Mouse (Mus musculus) lung, embryonic 16.5 days (tissue): ENCODE results near the gene AU018091. TPM values are rescaled to one million over a fixed set of nuclear protein-coding genes. Genes with fewer than 3 reads are reported as not detected.
"Not testable (repeated sequence)": the region's sequence is repeated elsewhere in the genome, so short reads cannot be mapped to it uniquely, and the experiment has no call there.

Experiments used
- ATAC-seq: fragments of 200-750 bp; cut with Nextera tagmentation; 2 replicates; pipeline ENCODE4 v1.8.0; 2017; ENCODE audit warnings: low read depth, mild to moderate bottlenecking, moderate library complexity
- H3K27ac ChIP-seq: fragments of 300-500 bp; sonication (generic); 2 replicates; pipeline ENCODE4 v1.5.1; 2014; ENCODE audit warnings: mild to moderate bottlenecking, control low read depth, low read length
- H3K27me3 ChIP-seq: fragments of 300-500 bp; sonication (generic); 2 replicates; pipeline ENCODE4 v1.6.1; 2014; ENCODE audit warnings: low read depth, low read length, mixed read lengths; ENCODE audit not compliant: control insufficient read depth, insufficient read depth
- H3K36me3 ChIP-seq: fragments of 300-500 bp; sonication (generic); 2 replicates; pipeline ENCODE4 v1.6.1; 2014; ENCODE audit warnings: low read length; ENCODE audit not compliant: control insufficient read depth, insufficient read depth
- H3K4me1 ChIP-seq: fragments of 300-500 bp; sonication (generic); replicated peaks from 2 replicates; pipeline ENCODE4 v1.6.1; 2014; ENCODE audit warnings: low read length, mixed read lengths; ENCODE audit not compliant: control insufficient read depth, insufficient read depth
- H3K4me2 ChIP-seq: fragments of 300-500 bp; sonication (generic); 2 replicates; pipeline ENCODE4 v1.6.1; 2014; ENCODE audit warnings: low read depth, low read length, control low read depth
- H3K4me3 ChIP-seq: fragments of 300-500 bp; sonication (generic); 2 replicates; pipeline ENCODE4 v1.5.1; 2014; ENCODE audit warnings: mild to moderate bottlenecking, low read length, control low read depth
- H3K9ac ChIP-seq: fragments of 300-500 bp; sonication (generic); 2 replicates; pipeline ENCODE4 v1.6.1; 2014; ENCODE audit warnings: low read length, control low read depth
- H3K9me3 ChIP-seq: fragments of 300-500 bp; sonication (generic); 2 replicates; pipeline ENCODE4 v1.6.1; 2016; ENCODE audit warnings: low read length; ENCODE audit not compliant: control insufficient read depth
- WGBS: fragments of 180-500 bp; shearing (Covaris S2); extraction: QIAGEN DNeasy Blood & Tissue Kit; methylation state at CpG from one replicate; pipeline ENCODE4 v1.1.7; 2014; 5-methylcytosine and 5-hydroxymethylcytosine counted together
- polyA plus RNA-seq: library from polyadenylated mRNA; unstranded; fragments of >200 nt; fragmentation: Nextera tagmentation; extraction: Ambion mirVana; gene quantifications from 2 replicates; pipeline ENCODE4 v1.2.1, GENCODE M21; 2015

Gene AU018091
- polyA plus RNA-seq, 1 experiment from 2014 or later: not detected

GRCm38 (mm10) chr7:3186726-3187125 lies 17.7 kb upstream of the AU018091 start:
- not testable (repeated sequence) for H3K4me3 ChIP-seq, H3K9ac ChIP-seq, H3K9me3 ChIP-seq, H3K36me3 ChIP-seq, H3K27ac ChIP-seq, H3K27me3 ChIP-seq, ATAC-seq, H3K4me2 ChIP-seq, H3K4me1 ChIP-seq
- WGBS: 81% methylated on average over 2 of the region's 2 CpGs

- no peak overlapping the region for H3K9ac ChIP-seq
- H3K27ac ChIP-seq: no peak overlapping the region
- no peak overlapping the region for H3K4me3 ChIP-seq
- H3K4me1 ChIP-seq: no peaks in the 10 kb centered on the region
- 40% methylated on average over 1 of the region's 1 CpGs for WGBS
- no peak for ATAC-seq
- no peaks in the 10 kb centered on the region for H3K36me3 ChIP-seq
- H3K27me3 ChIP-seq: no peaks in the 10 kb centered on the region
- H3K4me2 ChIP-seq: no peak overlapping the region
- no peaks in the 10 kb centered on the region for H3K9me3 ChIP-seq
Measured at GRCm38 (mm10) chr7:3186136-3186535, 17.1 kb upstream of the AU018091 start.

GRCm38 (mm10) chr7:3184394-3184793 lies 15.4 kb upstream of the AU018091 start:
- Histone ChIP-seq H3K36me3 (no peaks in the 10 kb centered on the region), H3K4me3 (no peak overlapping the region), H3K27ac (no peak overlapping the region), H3K9ac (no peak overlapping the region), H3K27me3 (no peaks in the 10 kb centered on the region), H3K4me2 (no peak overlapping the region), H3K4me1 (no peaks in the 10 kb centered on the region), H3K9me3 (no peaks in the 10 kb centered on the region)
- no peak for ATAC-seq
- 36% methylated on average over 4 of the region's 4 CpGs for WGBS

GRCm38 (mm10) chr7:3180958-3181357 lies 12.0 kb upstream of the AU018091 start:
- not testable (repeated sequence) for H3K27me3 ChIP-seq, H3K4me1 ChIP-seq, H3K36me3 ChIP-seq, H3K4me2 ChIP-seq, H3K9me3 ChIP-seq, H3K9ac ChIP-seq, H3K27ac ChIP-seq, ATAC-seq, H3K4me3 ChIP-seq
- WGBS: 78% methylated on average over 24 of the region's 24 CpGs

GRCm38 (mm10) chr7:3168296-3168695 lies 707 bp downstream of the AU018091 start:
- H3K27ac ChIP-seq: no peak overlapping the region
- WGBS: 68% methylated on average over 1 of the region's 1 CpGs
- no peak overlapping the region for H3K9ac ChIP-seq
- ATAC-seq: no peak
- H3K4me1 ChIP-seq: no peaks in the 10 kb centered on the region
- H3K36me3 ChIP-seq: no peaks in the 10 kb centered on the region
- no peaks in the 10 kb centered on the region for H3K27me3 ChIP-seq
- H3K9me3 ChIP-seq: no peaks in the 10 kb centered on the region
- H3K4me3 ChIP-seq: no peak overlapping the region
- H3K4me2 ChIP-seq: no peak overlapping the region

GRCm38 (mm10) chr7:3166270-3166669 lies 2.7 kb downstream of the AU018091 start:
- Histone ChIP-seq H3K9ac (no peak overlapping the region), H3K4me2 (no peak overlapping the region), H3K4me3 (no peak overlapping the region), H3K4me1 (no peaks in the 10 kb centered on the region), H3K9me3 (no peaks in the 10 kb centered on the region), H3K27me3 (no peaks in the 10 kb centered on the region), H3K36me3 (no peaks in the 10 kb centered on the region), H3K27ac (no peak overlapping the region)
- WGBS: 88% methylated on average over 4 of the region's 4 CpGs
- ATAC-seq: no peak

GRCm38 (mm10) chr7:3164991-3165390 lies 4.0 kb downstream of the AU018091 start:
- no peak overlapping the region for H3K9ac ChIP-seq
- H3K4me2 ChIP-seq: no peak overlapping the region
- no peak for ATAC-seq

GRCm38 (mm10) chr7:3164381-3164780 lies 4.6 kb downstream of the AU018091 start:
- WGBS: 75% methylated on average over 6 of the region's 6 CpGs

More at GRCm38 (mm10) chr7:3164991-3165390, 4.0 kb downstream of the AU018091 start:
- Histone ChIP-seq H3K27ac (no peak overlapping the region), H3K36me3 (no peaks in the 10 kb centered on the region), H3K4me3 (no peak overlapping the region), H3K4me1 (no peaks in the 10 kb centered on the region), H3K27me3 (no peaks in the 10 kb centered on the region), H3K9me3 (no peaks in the 10 kb centered on the region)

GRCm38 (mm10) chr7:3150376-3150775 lies 18.6 kb downstream of the AU018091 start:
- Histone ChIP-seq H3K4me2 (no peak overlapping the region), H3K36me3 (no peaks in the 10 kb centered on the region), H3K9me3 (no peaks in the 10 kb centered on the region), H3K9ac (no peak overlapping the region), H3K4me1 (no peaks in the 10 kb centered on the region), H3K4me3 (no peak overlapping the region), H3K27ac (no peak overlapping the region), H3K27me3 (no peaks in the 10 kb centered on the region)
- WGBS: 73% methylated on average over 1 of the region's 1 CpGs
- ATAC-seq: no peak

More at GRCm38 (mm10) chr7:3164381-3164780, 4.6 kb downstream of the AU018091 start:
- no peaks in the 10 kb centered on the region for H3K27me3 ChIP-seq
- no peaks in the 10 kb centered on the region for H3K36me3 ChIP-seq
- no peaks in the 10 kb centered on the region for H3K9me3 ChIP-seq
- H3K27ac ChIP-seq: no peak overlapping the region
- ATAC-seq: no peak
- no peaks in the 10 kb centered on the region for H3K4me1 ChIP-seq
- H3K9ac ChIP-seq: no peak overlapping the region
- H3K4me3 ChIP-seq: no peak overlapping the region
- H3K4me2 ChIP-seq: no peak overlapping the region

- Histone ChIP-seq H3K27me3 (no peaks in the 10 kb centered on the region), H3K27ac (no peak overlapping the region), H3K4me3 (no peak overlapping the region), H3K9ac (no peak overlapping the region), H3K9me3 (no peaks in the 10 kb centered on the region), H3K4me2 (no peak overlapping the region), H3K36me3 (no peaks in the 10 kb centered on the region), H3K4me1 (no peaks in the 10 kb centered on the region)
- ATAC-seq: no peak
Measured at GRCm38 (mm10) chr7:3146072-3146471, 22.9 kb downstream of the AU018091 start.
